Mouse (Mus musculus) hindbrain, embryonic 12.5 days (tissue): ENCODE measurements around the gene Hdc. TPM values are rescaled to one million over a fixed set of nuclear protein-coding genes. Genes with fewer than 3 reads are reported as not detected.

Experiments used
- ATAC-seq: fragments of 200-750 bp; cut with Nextera tagmentation; 2 replicates; pipeline ENCODE4 v1.8.0; 2017; ENCODE audit warnings: moderate TSS enrichment; ENCODE audit not compliant: low FRiP score
- H3K27ac ChIP-seq: fragments of 300-500 bp; sonication (generic); 2 replicates; pipeline ENCODE4 v1.5.1; 2016; ENCODE audit warnings: mild to moderate bottlenecking
- H3K27me3 ChIP-seq: fragments of 300-500 bp; sonication (generic); 2 replicates; pipeline ENCODE4 v1.6.1; 2016; ENCODE audit warnings: mild to moderate bottlenecking
- H3K36me3 ChIP-seq: fragments of 300-500 bp; sonication (generic); 2 replicates; pipeline ENCODE4 v1.6.1; 2016; ENCODE audit warnings: mild to moderate bottlenecking
- H3K4me1 ChIP-seq: fragments of 300-500 bp; sonication (generic); 2 replicates; pipeline ENCODE4 v1.6.1; 2016
- H3K4me2 ChIP-seq: fragments of 300-500 bp; sonication (generic); replicated peaks from 2 replicates; pipeline ENCODE4 v1.6.1; 2016; ENCODE audit warnings: mild to moderate bottlenecking
- H3K4me3 ChIP-seq: fragments of 300-500 bp; sonication (generic); 2 replicates; pipeline ENCODE4 v1.5.1; 2016; ENCODE audit warnings: mild to moderate bottlenecking
- H3K9ac ChIP-seq: fragments of 300-500 bp; sonication (generic); 2 replicates; pipeline ENCODE4 v1.6.1; 2016; ENCODE audit warnings: mild to moderate bottlenecking, moderate library complexity
- H3K9me3 ChIP-seq: fragments of 300-500 bp; sonication (generic); replicated peaks from 2 replicates; pipeline ENCODE4 v1.6.1; 2016; ENCODE audit warnings: mild to moderate bottlenecking
- WGBS: fragments of 180-500 bp; shearing (Covaris S2); methylation state at CpG from one replicate; pipeline ENCODE4 v1.1.7; 2016; 5-methylcytosine and 5-hydroxymethylcytosine counted together
- polyA plus RNA-seq: library from polyadenylated mRNA; unstranded; fragments of >200 nt; fragmentation: Nextera tagmentation; extraction: Ambion mirVana; gene quantifications from 2 replicates; pipeline ENCODE4 v1.2.1, GENCODE M21; 2016

Gene Hdc
- polyA plus RNA-seq, 1 experiment from 2014 or later, result 2.1 TPM

- no peak overlapping the region for H3K27ac ChIP-seq
- ATAC-seq, result no peak
- 84% methylated on average over 1 of the region's 1 CpGs for WGBS
These were observed 46.9 kb downstream of the Hdc start for GRCm38 (mm10) chr2:126572163-126572562.

GRCm38 (mm10) chr2:126563411-126564105 is 55.5 kb downstream of the Hdc start:
- Histone ChIP-seq H3K27me3 (no peaks in the 10 kb centered on the region), H3K9ac (no peak overlapping the region), H3K4me1 (no peaks in the 10 kb centered on the region), H3K4me2 (no peak overlapping the region), H3K36me3 (no peaks in the 10 kb centered on the region), H3K27ac (no peak overlapping the region), H3K4me3 (no peak overlapping the region), H3K9me3 (no peaks in the 10 kb centered on the region)
- WGBS, result 82% methylated on average over 17 of the region's 17 CpGs
- ATAC-seq, result no peak

More at GRCm38 (mm10) chr2:126572163-126572562, 46.9 kb downstream of the Hdc start:
- Histone ChIP-seq H3K9ac (no peak overlapping the region), H3K4me3 (no peak overlapping the region), H3K9me3 (0 out of 2 replicates have a peak, but pooled peaks cover 4% of the 10 kb centered on the region), H3K36me3 (no peaks in the 10 kb centered on the region), H3K4me1 (no peaks in the 10 kb centered on the region), H3K27me3 (no peaks in the 10 kb centered on the region), H3K4me2 (no peak overlapping the region)

GRCm38 (mm10) chr2:126560094-126560493 is 59.0 kb downstream of the Hdc start:
- no peak for ATAC-seq
- no peaks in the 10 kb centered on the region for H3K36me3 ChIP-seq
- WGBS, result 96% methylated on average over 1 of the region's 1 CpGs

GRCm38 (mm10) chr2:126555533-126555932 is 63.6 kb downstream of the Hdc start:
- no peak overlapping the region for H3K27ac ChIP-seq
- H3K4me1 ChIP-seq, result peaks cover 14% of the 10 kb centered on the region
- no peak for ATAC-seq
- H3K36me3 ChIP-seq, result no peaks in the 10 kb centered on the region
- H3K4me3 ChIP-seq, result no peak overlapping the region
- H3K9me3 ChIP-seq, result no peaks in the 10 kb centered on the region
- peaks cover 46% of the 10 kb centered on the region for H3K27me3 ChIP-seq
- no peak overlapping the region for H3K9ac ChIP-seq
- 79% methylated on average over 5 of the region's 5 CpGs for WGBS
- H3K4me2 ChIP-seq, result no peak overlapping the region

More at GRCm38 (mm10) chr2:126560094-126560493, 59.0 kb downstream of the Hdc start:
- Histone ChIP-seq H3K27ac (no peak overlapping the region), H3K4me3 (no peak overlapping the region), H3K9ac (no peak overlapping the region), H3K4me2 (no peak overlapping the region), H3K27me3 (peaks cover 2% of the 10 kb centered on the region; the same call in 1 of the 2 replicates), H3K9me3 (no peaks in the 10 kb centered on the region), H3K4me1 (no peaks in the 10 kb centered on the region)

GRCm38 (mm10) chr2:126553291-126553639 is 65.8 kb downstream of the Hdc start:
- H3K4me3 ChIP-seq, result peak overlapping the region; percentile 72
- peak overlapping the region; percentile 98 for H3K4me2 ChIP-seq
- peak overlapping the region; percentile 67 for H3K9ac ChIP-seq
- H3K27ac ChIP-seq, result no peak overlapping the region
- ATAC-seq, result peak; percentile 74
- H3K4me1 ChIP-seq, result peaks cover 14% of the 10 kb centered on the region
- H3K27me3 ChIP-seq, result peaks cover 46% of the 10 kb centered on the region
- no peaks in the 10 kb centered on the region for H3K9me3 ChIP-seq
- 2% methylated on average over 26 of the region's 26 CpGs for WGBS
- H3K36me3 ChIP-seq, result no peaks in the 10 kb centered on the region

- H3K4me3 ChIP-seq, result peak within 1 kb of the TSS; percentile 72
- ATAC-seq, result peak; percentile 82
- peak within 1 kb of the TSS; percentile 67 for H3K9ac ChIP-seq
- H3K4me2 ChIP-seq, result peak within 1 kb of the TSS; percentile 98
- WGBS, result under 1% methylated on average over 58 of the region's 61 CpGs
- H3K9me3 ChIP-seq, result no peaks in the 10 kb centered on the region
- peaks cover 46% of the 10 kb centered on the region for H3K27me3 ChIP-seq
- peaks cover 14% of the 10 kb centered on the region for H3K4me1 ChIP-seq
- H3K36me3 ChIP-seq, result no peaks in the 10 kb centered on the region
- H3K27ac ChIP-seq, result no peak within 1 kb of the TSS
These were observed 66.5 kb downstream of the Hdc start, which contains the start of gene Slc27a2 for GRCm38 (mm10) chr2:126552357-126553290. Gene Slc27a2, plus strand, starts transcription at chr2:126552407.

- H3K4me2 ChIP-seq, result peak overlapping the region; percentile 98; the same call in 1 of the 2 replicates
These were observed 67.2 kb downstream of the Hdc start for GRCm38 (mm10) chr2:126551896-126552295.

GRCm38 (mm10) chr2:126551244-126551890 is 67.7 kb downstream of the Hdc start:
- Histone ChIP-seq H3K4me1 (peaks cover 14% of the 10 kb centered on the region), H3K4me2 (no peak overlapping the region), H3K9ac (no peak overlapping the region), H3K27ac (no peak overlapping the region), H3K27me3 (peaks cover 46% of the 10 kb centered on the region), H3K9me3 (no peaks in the 10 kb centered on the region), H3K36me3 (no peaks in the 10 kb centered on the region), H3K4me3 (no peak overlapping the region)
- ATAC-seq, result no peak
- 77% methylated on average over 8 of the region's 8 CpGs for WGBS

More at GRCm38 (mm10) chr2:126551896-126552295, 67.2 kb downstream of the Hdc start:
- ATAC-seq, result no peak
- H3K4me3 ChIP-seq, result peak overlapping the region; percentile 72; the same call in 1 of the 2 replicates
- H3K9ac ChIP-seq, result no peak overlapping the region
- H3K9me3 ChIP-seq, result no peaks in the 10 kb centered on the region
- H3K36me3 ChIP-seq, result no peaks in the 10 kb centered on the region
- H3K27ac ChIP-seq, result no peak overlapping the region
- 14% methylated on average over 5 of the region's 5 CpGs for WGBS
- peaks cover 46% of the 10 kb centered on the region for H3K27me3 ChIP-seq
- peaks cover 14% of the 10 kb centered on the region for H3K4me1 ChIP-seq

- peaks cover 14% of the 10 kb centered on the region for H3K4me1 ChIP-seq
- peaks cover 40% of the 10 kb centered on the region for H3K27me3 ChIP-seq
- H3K4me2 ChIP-seq, result no peak overlapping the region
- no peak overlapping the region for H3K9ac ChIP-seq
- no peak for ATAC-seq
- H3K27ac ChIP-seq, result no peak overlapping the region
- H3K4me3 ChIP-seq, result no peak overlapping the region
- H3K36me3 ChIP-seq, result no peaks in the 10 kb centered on the region
- 88% methylated on average over 7 of the region's 7 CpGs for WGBS
- H3K9me3 ChIP-seq, result no peaks in the 10 kb centered on the region
These were observed 69.4 kb downstream of the Hdc start for GRCm38 (mm10) chr2:126549681-126550080.

- Histone ChIP-seq H3K4me3 (no peak overlapping the region), H3K27me3 (peaks cover 11% of the 10 kb centered on the region), H3K36me3 (no peaks in the 10 kb centered on the region), H3K9me3 (no peaks in the 10 kb centered on the region), H3K4me1 (no peaks in the 10 kb centered on the region), H3K9ac (no peak overlapping the region), H3K27ac (no peak overlapping the region), H3K4me2 (no peak overlapping the region)
- 85% methylated on average over 3 of the region's 3 CpGs for WGBS
- ATAC-seq, result no peak
These were observed 72.7 kb downstream of the Hdc start for GRCm38 (mm10) chr2:126546392-126546791.

- Histone ChIP-seq H3K4me3 (no peak overlapping the region), H3K9me3 (no peaks in the 10 kb centered on the region), H3K9ac (no peak overlapping the region), H3K27me3 (peaks cover 4% of the 10 kb centered on the region; the same call in 1 of the 2 replicates), H3K4me1 (no peaks in the 10 kb centered on the region), H3K4me2 (no peak overlapping the region), H3K36me3 (no peaks in the 10 kb centered on the region), H3K27ac (no peak overlapping the region)
- ATAC-seq, result no peak
- 69% methylated on average over 5 of the region's 5 CpGs for WGBS
These were observed 73.8 kb downstream of the Hdc start for GRCm38 (mm10) chr2:126545297-126545696.
